Mouse (Mus musculus): ENCODE results near the gene Kctd19.

DNA sequence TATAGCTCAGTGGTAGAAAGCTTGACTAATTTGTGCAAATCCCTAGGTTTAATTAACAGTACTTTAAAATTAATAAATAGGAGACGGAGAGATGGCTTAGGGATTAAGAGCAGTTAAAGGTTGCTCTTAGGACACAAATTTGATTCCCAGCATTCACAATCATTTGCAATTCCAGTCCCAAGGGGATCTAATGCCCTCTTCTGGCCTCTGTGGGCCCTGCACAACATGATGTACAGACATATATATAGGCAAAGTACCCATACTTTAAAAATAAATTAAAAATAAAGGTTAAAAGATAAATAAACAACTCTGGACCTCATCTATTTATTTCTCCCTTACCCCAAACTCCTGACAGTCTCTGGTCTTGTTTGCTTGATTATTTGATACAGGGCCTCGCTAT lies 5.7 kb upstream of the Kctd19 start:
- TF ChIP-seq CTCF (IDR thresholded peaks at IDR 0.05; ENCODE audit: control insufficient read depth, insufficient read depth, insufficient read length) = no peak
- TF ChIP-seq MYOG (IDR thresholded peaks at IDR 0.05; ENCODE audit: control insufficient read depth, extremely low read depth, insufficient read length) = no peak
- no peak for TF ChIP-seq CEBPB (IDR thresholded peaks at IDR 0.05; ENCODE audit: low read depth)
- TF ChIP-seq USF1 (IDR thresholded peaks at IDR 0.05; ENCODE audit: low read depth) = no peak

Measured in C2C12 (cell line).